Mouse (Mus musculus) CD4-positive, CD25-positive, alpha-beta regulatory T cell, adult 2 months (primary cell): ENCODE results near the gene Smco4.
"Not testable (repeated sequence)": the region's sequence is repeated elsewhere in the genome, so short reads cannot be mapped to it uniquely, and the experiment has no call there.

Experiments used
- DNase-seq: peaks from one replicate; pipeline ENCODE4 v3.0.0-alpha.2; 2012; ENCODE audit warnings: low read depth, low spot score

Smco4 gene

GRCm38 (mm10) chr9:15538979-15539533, 45.8 kb downstream of the Smco4 start:
- no peak for DNase-seq

GRCm38 (mm10) chr9:15541735-15542354, 48.6 kb downstream of the Smco4 start:
- DNase-seq, result no peak

GRCm38 (mm10) chr9:15550461-15550961, 57.3 kb downstream of the Smco4 start:
- DNase-seq, result peak; percentile 83

- DNase-seq, result not testable (repeated sequence)
Observed at GRCm38 (mm10) chr9:15551073-15551472, 57.8 kb downstream of the Smco4 start.

- DNase-seq, result no peak
Observed at GRCm38 (mm10) chr9:15551933-15552851, 59.0 kb downstream of the Smco4 start.

GRCm38 (mm10) chr9:15553322-15553721, 60.1 kb downstream of the Smco4 start:
- DNase-seq, result no peak

GRCm38 (mm10) chr9:15560451-15560850, 67.2 kb downstream of the Smco4 start:
- no peak for DNase-seq

- DNase-seq, result no peak
Observed at GRCm38 (mm10) chr9:15562353-15562752, 69.1 kb downstream of the Smco4 start.

GRCm38 (mm10) chr9:15574750-15575454, 81.7 kb downstream of the Smco4 start:
- DNase-seq, result no peak

- DNase-seq, result no peak
Observed at GRCm38 (mm10) chr9:15578427-15578826, 85.2 kb downstream of the Smco4 start.

GRCm38 (mm10) chr9:15578946-15579345, 85.7 kb downstream of the Smco4 start:
- DNase-seq, result no peak

GRCm38 (mm10) chr9:15580176-15580575, 86.9 kb downstream of the Smco4 start:
- DNase-seq, result peak; percentile 26

- DNase-seq, result peak; percentile 14
Observed at GRCm38 (mm10) chr9:15582026-15582425, 88.8 kb downstream of the Smco4 start.

GRCm38 (mm10) chr9:15584209-15584608, 91.0 kb downstream of the Smco4 start:
- no peak for DNase-seq

- DNase-seq, result no peak
Observed at GRCm38 (mm10) chr9:15585956-15586355, 92.7 kb downstream of the Smco4 start.

- peak; percentile 36 for DNase-seq
Observed at GRCm38 (mm10) chr9:15587157-15587854, 94.1 kb downstream of the Smco4 start.

- DNase-seq, result no peak
Observed at GRCm38 (mm10) chr9:15594148-15594547, 100.9 kb downstream of the Smco4 start.
